Mouse (Mus musculus) myocyte (in vitro differentiated cells): ENCODE results near the gene Slc24a3.

Source experiments
- CEBPB ChIP-seq: IDR thresholded peaks from 2 replicates; pipeline ENCODE4 v1.6.1; 2011; ENCODE audit warnings: mild to moderate bottlenecking, moderate library complexity; ENCODE audit not compliant: poor library complexity, insufficient read depth, severe bottlenecking
- E2F4 ChIP-seq: IDR thresholded peaks from one replicate; pipeline ENCODE4 v1.6.1; 2011; ENCODE audit warnings: mild to moderate bottlenecking, control low read depth, moderate library complexity; ENCODE audit not compliant: insufficient read depth
- MYOD1 ChIP-seq, 3 experiments: IDR thresholded peaks; one replicate each; pipeline ENCODE4 v1.6.1; 2011; ENCODE audit warnings: control low read depth in 2 of 3, low read depth in 2 of 3, mild to moderate bottlenecking in 2 of 3, moderate library complexity in 1 of 3; ENCODE audit not compliant: insufficient read length in 2 of 3, control insufficient read depth in 1 of 3
- MYOG ChIP-seq, 3 experiments: IDR thresholded peaks; one replicate each; pipeline ENCODE4 v1.6.1; 2011; ENCODE audit warnings: control low read depth in 2 of 3, low read depth in 2 of 3, mild to moderate bottlenecking in 2 of 3; ENCODE audit not compliant: insufficient read length in 2 of 3, control insufficient read depth in 1 of 3, insufficient read depth in 1 of 3
- POLR2A ChIP-seq: IDR thresholded peaks from one replicate; pipeline ENCODE4 v1.6.1; 2011; ENCODE audit warnings: low read depth, mild to moderate bottlenecking, control low read depth, moderate library complexity; ENCODE audit not compliant: insufficient read length
- TCF12 ChIP-seq: IDR thresholded peaks from one replicate; pipeline ENCODE4 v1.6.1; 2011; ENCODE audit warnings: mild to moderate bottlenecking, control low read depth; ENCODE audit not compliant: poor library complexity, insufficient read depth, severe bottlenecking
- USF1 ChIP-seq: IDR thresholded peaks from one replicate; pipeline ENCODE4 v1.6.1; 2011; ENCODE audit warnings: low read depth, mild to moderate bottlenecking, control low read depth, moderate library complexity

DNA sequence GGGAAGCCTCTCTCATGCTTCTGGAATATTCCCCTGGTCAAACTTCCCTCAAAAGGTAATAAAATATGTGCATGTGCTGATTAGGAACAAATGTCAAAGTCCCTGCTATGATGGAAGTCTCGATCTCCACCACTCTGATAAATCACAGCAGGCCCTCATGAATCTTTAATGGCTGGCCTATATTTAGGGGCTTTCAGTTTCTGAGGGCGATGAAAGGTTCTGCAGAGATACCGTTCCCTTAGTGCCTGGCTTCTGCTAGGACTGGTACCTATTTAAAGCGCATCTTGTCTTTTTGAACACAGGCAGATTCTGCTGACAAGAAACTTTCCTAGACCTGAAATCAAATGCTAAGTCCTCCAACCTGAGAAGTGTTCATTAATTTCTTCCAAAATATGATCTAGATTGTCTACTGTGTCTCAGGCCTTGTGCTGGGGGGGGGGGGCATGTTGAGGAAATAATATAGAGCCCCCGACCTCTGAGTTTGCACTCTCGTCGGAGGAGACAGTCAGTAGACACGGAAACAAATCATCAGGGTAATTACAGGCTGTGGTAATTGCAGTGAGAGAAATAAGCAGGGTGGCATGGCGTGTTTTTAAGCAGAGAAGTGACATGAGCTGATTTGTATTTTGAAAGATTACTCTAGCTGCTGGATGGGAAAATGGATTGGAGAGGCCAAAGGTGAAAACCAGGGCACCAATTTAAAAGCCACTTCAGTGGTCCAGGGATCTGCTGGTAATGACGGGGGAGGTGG is 230.1 kb downstream of the Slc24a3 start:
- TF ChIP-seq TCF12, result no peak
- TF ChIP-seq E2F4, result no peak
- TF ChIP-seq POLR2A, result no peak
- TF ChIP-seq USF1, result no peak
- no peak for TF ChIP-seq MYOG (IDR thresholded peaks at IDR 0.05; ENCODE audit: control insufficient read depth in 1 of 3, insufficient read depth in 1 of 3, insufficient read length in 2 of 3, low read depth in 2 of 3)
- no peak for TF ChIP-seq MYOD1 (IDR thresholded peaks at IDR 0.05; ENCODE audit: control insufficient read depth in 1 of 3, insufficient read length in 2 of 3, low read depth in 2 of 3)
- TF ChIP-seq CEBPB, result no peak
